Mouse (Mus musculus) CD4-positive, CD25-positive, alpha-beta regulatory T cell, adult 4 months (primary cell): ENCODE results near the gene Poglut1. TPM values are rescaled to one million over a fixed set of nuclear protein-coding genes. Genes with fewer than 3 reads are reported as not detected.
"Not testable (repeated sequence)": the region's sequence is repeated elsewhere in the genome, so short reads cannot be mapped to it uniquely, and the experiment has no call there.

ENCODE experiments used
- ATAC-seq: one replicate; pipeline ENCODE4 v1.8.0; 2017
- polyA plus RNA-seq, 2 experiments: library from polyadenylated mRNA; unstranded; fragments of 100-300 nt; shearing (Covaris generic); gene quantifications; one replicate each; pipeline ENCODE4 v1.2.1; 2017

Gene Poglut1
- polyA plus RNA-seq, 2 experiments from 2014 or later: 32.1 to 38.5 TPM

DNA sequence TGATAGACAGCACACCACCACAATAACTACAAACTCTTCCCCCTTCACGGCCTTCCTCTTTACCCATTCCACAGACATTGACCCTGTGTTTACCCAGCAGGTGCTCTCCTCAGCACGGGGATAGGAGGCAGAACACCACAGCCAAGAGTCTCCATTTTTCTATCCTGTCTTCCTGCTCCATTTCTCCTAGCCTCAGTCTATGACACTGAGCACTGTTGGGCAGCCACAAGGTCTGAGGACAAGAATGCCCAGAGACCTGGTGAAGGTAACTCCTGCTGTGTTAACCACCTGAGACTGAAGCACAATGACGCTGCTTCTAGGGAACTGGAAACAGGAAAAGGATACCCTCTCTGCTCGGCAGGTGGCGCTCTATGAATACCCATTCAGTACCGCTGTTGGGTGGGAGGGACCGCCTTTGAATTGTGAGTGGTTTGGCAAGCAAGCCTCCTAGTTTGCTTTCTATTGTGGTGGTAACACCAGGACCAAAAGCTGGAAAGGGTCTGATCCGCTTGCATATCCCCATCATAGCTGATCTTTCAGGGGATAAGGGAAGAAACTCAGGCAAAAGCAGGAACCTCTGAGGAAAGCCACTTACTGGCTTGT, 13.4 kb downstream of the Poglut1 start:
- ATAC-seq: peak; percentile 95

DNA sequence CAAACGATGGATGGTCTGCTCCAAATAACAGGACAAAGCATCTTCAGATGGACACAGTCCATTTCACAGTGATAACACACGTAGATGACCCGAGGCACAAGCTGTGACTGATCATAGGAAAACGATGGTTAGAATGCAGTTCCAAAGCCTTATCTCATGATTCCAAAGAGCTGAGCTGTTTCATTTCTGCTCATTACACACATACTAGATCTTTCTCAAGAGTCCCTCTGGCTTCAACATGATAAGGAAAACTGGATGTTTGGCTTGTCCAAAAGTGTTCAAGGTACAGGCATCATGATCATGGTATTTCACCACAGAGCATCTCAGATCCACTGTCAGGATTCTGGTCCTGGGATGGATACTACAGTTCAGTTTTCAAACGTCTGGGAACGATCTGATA, 23.8 kb downstream of the Poglut1 start:
- no peak for ATAC-seq

DNA sequence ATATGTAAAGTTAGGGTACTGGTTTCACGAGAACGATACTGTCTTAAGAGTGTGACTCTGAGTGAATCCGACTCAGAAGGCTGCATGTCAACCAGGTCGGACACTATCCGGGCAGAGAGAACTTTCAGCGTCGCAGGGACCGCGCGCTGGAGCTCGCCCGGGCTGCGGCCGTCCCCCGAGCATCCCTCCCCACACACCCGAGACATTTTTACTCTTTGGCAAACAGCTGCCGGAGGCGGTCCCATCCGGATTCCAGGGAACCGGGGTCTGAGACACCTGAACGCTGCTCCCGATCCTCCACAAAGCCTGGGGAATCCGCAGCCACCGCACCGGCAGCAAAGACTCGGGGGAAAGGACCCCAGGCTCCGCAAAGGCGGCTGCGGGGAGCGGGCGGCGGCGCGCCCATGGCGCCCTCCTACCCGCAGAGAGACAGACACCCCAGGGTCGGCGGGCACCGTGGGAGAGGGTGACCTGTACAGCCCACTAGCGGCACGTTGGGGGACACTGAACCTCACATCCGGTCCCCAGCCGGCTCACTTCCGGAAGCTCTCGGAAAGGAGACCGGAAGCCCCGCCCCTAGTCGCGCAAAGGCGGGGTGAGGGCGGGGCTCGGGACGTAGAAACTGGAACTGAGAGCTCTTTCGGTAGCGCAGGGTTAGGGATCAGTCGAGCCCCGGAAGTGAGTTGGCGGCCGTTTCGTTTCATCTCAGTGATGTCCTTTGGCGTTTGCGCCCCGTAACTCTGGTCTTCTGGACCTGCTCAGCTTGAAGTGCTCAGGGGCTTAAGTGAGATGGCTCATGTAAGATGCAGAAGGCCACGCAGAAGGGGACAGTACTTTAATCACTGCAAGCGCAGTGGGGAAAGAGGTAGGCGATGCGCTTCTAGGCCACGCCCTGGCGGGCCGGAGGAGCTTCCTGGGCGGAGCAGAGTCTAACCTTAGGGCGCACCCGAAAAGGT, 27.7 kb downstream of the Poglut1 start, which contains the start of gene Timmdc1:
Gene Timmdc1 (minus strand): TSS at position 535 of the 956 bp plus-strand sequence.
- ATAC-seq: peak; percentile 97

DNA sequence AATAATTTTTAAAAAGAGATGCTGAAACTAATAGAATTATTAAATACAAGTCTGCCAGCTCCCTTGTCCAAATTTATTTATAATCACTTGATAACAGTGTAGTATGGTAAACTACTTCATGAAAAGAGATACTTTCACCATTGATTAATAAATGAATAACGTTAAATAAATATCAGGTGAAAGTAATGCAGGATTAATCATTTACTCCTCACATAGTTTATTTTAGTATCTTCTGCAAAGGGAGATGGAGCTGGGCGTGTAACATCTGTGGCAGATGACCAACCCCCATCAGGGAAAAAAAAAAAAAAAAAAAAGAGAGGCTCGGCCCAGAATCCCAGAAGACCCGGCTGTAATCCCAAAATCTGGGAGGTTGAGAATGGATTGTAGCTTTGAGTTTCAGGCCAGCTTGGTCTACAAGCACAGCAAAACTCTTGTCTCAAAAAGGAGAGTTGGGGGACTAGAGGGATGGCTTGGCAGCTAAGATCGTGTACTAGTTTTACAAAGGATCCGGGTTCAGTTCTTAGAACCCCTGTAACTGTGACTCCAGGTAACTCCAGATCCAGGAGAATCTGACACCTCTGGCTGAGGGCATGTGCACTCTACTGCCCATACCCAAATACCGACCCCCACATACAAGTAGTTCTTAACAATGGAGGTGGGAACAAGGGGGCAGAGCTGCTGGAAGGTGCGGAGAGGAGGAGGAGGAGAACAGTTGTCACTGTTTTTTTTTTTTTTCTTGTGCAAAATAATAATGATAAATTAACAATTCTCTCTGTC, 28.7 kb downstream of the Poglut1 start:
- ATAC-seq: no peak

DNA sequence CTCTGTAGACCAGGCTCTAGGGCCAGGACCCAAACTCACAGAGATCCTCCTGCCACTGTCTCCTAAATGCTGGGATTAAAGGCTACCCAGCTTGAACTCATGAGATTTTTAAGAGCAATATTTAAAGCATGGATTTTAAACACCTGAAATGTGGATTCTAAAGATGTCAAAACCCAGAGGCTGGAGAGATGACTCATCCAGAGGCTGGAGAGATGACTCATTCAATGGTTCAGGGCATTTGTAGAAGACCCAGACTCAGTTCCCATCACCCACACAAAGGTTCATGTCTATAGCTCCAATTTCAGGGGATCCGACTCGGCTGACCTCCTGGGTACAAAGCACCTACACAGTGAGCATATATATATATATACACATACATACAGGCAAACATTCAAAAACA, 30.9 kb downstream of the Poglut1 start:
- no peak for ATAC-seq

DNA sequence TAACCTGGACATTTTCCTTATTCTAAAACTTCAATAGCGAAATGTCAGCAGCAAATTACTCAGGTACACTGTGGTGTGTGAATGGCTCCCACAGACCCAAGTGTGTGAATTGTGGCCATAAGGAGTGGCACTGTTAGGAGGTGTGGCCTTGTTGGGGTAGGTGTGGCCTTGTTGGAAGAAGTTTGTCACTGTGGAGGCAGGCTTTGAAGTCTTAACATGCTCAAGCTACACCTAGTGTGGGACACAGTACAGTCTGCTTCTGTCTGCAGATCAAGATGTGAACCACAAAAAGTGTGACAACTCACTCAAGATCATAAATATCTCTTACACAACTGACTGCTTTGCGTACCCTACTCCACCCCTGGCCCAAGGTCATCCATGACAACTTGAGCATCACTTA, 39.2 kb downstream of the Poglut1 start:
- ATAC-seq: no peak

DNA sequence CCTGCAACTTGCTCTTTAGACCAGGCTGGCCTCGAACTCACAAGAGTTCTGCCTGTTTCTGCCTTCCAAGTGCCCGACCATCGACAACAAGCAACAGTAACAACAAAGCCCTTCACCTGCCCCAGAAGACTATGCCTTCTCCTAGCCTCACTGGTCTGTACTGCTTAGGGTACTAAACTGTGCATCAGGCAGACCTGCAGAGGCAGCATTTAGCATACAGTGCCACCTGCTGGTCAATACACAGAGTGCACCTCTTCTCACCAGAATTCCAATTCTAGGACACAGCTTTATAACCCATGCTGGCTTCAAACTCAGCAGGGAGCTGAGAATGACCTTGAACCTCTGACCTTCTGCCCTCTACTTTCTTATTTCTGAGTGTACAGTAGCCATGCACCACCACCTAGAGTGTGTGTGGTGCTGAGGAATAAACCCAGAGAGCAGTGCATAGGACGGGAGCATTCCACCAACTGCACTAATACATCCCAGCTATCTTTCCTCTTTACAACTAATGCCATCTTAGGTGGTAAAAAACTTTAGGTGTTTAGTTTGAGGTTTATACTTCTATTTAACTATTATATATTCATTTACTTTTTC, 43.9 kb downstream of the Poglut1 start:
- peak; percentile 93 for ATAC-seq

DNA sequence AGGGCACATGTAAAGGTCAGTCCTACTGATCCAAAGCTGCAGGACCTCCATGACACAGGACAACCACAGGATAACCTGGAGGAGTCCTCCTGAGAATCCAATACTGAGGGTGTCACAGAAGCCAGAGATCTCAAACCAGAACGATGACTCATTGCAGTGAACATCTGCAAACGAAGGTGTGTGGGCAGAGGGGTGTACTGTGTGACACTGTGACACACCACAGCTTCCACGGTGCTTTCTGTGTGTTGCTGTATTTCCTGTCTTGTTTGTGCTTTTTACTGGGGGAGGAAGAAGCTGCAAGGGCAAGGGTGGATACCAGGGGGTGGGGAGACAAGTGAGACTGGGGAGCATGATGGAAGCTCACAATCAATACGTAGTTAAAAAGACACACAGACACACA, 46.5 kb downstream of the Poglut1 start:
- peak; percentile 73 for ATAC-seq

DNA sequence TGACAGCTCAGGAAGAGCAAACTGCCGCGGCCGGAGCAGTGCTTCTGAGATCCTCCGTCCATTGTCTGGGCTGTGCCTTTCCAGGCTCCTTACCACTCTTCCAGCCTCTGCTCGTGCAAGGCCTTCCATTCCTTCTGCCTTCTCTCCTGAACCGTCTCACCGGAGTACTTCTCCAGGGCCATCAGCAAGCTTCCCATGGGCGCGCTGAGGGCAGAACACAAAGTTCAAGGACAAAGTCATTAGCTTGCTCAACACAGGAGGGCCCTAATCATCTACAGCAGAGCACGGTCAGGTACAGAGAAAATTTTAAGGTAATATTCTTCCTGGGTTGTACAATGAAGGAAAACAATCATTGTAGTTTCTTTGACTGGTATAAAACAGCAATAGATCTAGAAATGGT, 47.6 kb downstream of the Poglut1 start:
- ATAC-seq: no peak

DNA sequence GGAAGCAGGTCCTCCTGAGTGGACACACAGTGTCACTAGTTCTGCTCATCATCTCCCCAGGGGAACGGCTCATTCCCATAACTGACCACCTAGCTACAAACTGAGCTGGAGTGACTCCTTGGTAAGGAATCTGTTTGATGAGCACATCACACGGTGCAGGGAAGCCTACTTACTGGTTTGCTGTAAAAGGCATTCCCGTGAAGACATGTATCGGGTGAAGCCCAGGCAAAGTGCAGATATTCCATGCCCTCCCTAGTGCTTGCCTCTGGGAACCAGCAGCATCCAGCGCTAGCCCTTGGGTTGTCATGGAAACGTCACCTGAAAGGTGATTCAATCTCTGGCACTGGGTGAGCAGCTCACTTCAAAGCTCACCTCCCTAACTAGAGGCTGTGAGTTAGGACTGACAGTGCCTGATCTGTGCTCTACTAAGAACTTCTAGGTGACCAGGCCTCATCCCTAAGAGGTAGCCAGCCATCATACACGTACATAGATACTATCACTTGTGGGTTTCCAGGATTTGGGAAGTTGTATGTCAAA, 53.4 kb downstream of the Poglut1 start:
- no peak for ATAC-seq

DNA sequence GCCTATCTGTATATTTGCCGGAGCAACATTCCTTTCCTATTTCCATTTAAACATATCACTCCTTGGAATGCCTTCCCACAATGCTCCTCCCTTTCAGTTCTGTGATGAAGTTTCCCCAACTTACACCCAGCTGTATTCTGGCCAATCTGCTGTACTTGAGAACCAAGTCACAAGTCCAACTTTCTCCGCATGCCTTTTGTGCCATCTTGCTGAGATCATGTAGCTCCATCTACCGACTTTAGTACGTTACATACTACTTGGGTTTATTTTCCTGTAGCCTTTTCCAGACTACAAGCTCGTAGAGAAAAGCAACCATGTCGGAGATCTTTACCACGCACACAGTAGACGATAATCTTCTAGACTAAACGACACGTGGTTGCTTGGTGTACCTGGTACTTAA, 56.2 kb downstream of the Poglut1 start:
- no peak for ATAC-seq

DNA sequence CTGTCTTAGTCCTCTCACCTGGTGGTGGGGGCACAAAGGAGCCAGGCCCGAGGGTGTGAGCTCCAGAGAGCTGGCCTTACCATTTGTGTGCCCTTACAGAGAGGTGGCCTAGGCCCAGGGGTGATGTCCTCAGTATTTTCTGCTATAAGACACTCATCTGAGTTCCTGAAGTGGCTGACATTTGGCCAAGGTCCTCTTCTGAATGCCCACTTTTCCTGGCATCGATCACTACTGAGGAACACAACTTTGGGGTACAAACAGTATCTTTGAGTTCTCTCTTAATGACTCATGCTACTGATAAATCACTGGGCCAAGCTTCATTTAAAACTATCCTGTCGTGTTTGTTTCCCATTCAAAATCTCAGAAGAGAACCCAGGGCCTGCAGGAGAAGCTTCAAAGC, 57.5 kb downstream of the Poglut1 start:
- no peak for ATAC-seq

DNA sequence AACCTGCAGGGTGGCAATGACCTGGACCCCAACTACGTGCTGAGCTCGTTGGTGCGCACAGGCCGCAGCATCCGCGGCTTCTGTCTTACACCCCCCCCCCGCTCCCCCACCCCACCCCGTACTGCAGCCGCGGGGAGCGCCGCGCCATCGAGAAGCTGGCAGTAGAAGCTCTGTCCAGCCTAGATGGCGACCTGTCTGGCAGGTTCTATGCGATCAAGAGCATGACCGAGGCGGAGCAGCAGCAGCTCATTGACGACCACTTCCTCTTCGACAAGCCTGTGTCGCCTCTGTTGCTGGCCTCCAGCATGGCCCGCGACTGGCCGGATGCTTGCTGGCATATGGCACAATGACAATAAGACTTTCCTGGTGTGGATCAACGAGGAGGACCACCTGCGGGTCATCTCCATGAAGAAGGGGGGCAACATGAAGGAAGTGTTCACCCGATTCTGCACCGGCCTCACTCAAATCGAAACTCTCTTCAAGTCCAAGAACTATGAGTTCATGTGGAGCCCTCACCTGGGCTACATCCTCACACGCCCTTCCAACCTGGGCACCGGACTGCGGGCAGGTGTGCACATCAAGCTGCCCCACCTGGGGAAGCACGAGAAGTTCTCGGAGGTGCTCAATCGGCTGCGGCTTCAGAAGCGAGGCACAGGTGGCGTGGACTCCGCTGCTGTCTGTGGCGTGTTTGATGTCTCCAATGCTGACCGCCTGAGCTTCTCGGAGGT, 66.3 kb downstream of the Poglut1 start:
- peak; percentile 57 for ATAC-seq

DNA sequence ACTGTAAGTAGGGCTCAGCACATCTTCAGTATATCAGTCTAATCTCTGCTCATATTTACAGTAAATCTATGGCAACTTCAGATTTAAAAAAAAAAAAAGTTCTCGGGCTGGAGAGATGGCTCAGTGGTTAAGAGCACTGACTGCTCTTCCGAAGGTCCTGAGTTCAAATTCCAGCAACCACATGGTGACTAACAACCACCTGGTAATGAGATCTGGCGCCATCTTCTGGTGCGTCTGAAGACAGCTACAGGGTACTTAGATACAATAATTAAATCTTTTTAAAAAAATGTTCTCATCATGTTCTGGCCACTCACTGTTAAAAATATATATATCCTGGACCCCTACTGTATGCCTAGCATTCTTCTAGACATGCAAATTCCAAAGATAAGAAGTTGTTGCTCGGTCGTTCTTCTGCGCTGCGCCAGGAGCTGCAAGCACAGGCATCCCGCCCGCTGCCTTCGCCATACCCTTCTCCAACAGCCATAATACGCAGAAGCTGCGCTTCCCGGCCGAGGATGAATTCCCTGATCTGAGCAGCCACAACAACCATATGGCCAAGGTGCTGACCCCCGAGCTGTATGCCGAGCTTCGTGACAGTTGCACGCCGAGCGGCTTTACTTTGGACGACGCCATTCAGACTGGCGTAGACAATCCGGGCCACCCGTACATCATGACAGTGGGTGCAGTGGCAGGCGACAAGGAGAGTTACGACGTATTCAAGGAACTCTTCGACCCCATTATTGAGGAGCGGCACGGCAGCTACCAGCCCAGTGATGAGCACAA, 67.1 kb downstream of the Poglut1 start:
- peak; percentile 61 for ATAC-seq

DNA sequence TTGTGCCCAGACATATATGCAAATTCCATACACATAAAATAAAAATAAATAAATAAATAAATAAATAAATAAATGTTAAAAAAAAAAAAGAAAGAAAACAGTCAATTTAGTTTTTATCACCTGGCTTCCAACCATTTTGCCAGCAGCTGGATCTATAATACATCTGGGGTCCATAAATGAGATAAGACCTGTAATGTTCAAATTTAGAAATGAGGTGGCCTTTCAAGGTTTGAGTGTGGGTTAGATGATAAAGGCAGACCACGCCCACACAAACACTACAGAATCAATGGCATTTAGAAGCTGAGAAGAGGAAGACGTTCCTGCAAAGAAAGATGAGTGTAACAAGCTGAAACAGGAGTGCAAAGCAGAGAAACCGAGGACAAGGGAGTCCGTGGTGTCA, 68.7 kb downstream of the Poglut1 start:
- ATAC-seq: no peak

DNA sequence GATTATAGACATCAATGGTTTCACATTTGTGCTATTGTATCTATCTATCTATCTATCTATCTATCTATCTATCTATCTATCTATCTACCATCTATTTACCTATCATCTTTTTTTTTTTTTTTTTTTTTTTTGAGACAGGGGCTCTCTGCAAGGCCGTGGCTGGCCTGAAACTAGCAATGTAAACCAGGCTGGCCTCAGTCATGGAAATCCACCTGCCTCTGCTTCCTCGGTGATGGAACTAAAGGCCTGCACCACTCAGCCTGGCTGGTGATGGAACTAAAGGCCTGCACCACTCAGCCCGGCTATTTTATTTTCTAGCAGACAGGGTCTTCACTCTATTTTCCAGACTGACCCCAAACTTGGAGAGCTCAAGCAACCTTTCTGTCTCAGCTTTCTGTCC, 71.8 kb downstream of the Poglut1 start:
- ATAC-seq: no peak

DNA sequence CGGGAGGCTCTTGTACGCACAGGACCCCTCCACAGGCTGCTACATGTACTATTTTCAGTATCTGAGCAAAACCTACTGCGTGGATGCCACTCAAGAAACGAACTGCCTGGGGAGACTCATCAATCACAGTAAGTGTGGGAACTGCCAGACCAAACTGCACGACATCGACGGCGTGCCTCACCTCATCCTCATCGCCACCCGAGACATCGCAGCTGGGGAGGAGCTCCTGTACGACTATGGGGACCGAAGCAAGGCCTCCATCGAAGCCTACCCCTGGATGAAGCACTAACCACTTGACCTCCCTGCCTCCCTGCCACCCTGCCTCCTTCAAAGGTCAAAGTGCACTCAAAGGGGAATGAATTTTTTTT, 72.8 kb downstream of the Poglut1 start:
- ATAC-seq: not testable (repeated sequence)

DNA sequence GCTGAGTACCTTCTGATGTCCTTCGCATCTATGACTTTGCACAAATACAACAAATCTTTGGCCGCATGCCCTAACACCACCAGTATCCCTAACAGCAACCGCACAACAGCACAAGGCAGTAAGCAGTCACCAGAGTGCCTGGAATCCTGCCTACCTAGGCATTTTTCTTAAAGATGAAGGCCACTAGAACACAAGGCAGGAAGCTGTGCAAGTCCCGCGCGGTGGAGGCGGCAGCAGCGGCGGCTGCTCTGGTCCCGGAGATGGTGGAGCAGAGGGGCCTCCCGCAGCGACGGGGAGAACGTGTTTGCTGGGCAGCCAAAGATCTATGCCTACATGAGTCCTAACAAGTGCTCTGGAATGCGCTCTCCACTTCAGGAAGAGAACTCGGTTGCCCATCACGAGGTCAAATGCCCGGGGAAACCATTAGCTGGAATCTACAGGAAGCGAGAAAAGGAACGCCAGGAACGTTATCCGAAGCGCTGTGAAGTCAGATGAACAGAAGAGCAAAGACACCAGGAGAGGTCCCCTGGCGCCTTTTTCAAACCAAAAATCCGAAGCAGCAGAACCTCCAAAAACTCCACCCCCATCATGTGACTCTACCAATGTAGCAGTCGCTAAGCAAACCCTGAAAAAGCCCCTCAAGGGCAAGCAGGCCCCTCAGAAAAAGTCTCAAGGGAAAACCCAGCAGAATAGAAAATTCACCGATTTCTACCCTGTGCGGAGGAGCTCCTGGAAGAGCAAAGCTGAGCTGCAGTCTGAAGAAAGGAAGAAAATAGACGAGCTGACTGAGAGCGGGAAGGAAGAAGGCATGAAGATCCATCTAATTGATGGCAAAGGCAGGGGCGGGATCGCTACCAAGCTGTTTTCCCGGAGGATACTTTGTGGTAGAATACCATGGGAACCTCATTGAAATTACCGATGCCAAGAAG, 73.5 kb downstream of the Poglut1 start:
- peak; percentile 83 for ATAC-seq

DNA sequence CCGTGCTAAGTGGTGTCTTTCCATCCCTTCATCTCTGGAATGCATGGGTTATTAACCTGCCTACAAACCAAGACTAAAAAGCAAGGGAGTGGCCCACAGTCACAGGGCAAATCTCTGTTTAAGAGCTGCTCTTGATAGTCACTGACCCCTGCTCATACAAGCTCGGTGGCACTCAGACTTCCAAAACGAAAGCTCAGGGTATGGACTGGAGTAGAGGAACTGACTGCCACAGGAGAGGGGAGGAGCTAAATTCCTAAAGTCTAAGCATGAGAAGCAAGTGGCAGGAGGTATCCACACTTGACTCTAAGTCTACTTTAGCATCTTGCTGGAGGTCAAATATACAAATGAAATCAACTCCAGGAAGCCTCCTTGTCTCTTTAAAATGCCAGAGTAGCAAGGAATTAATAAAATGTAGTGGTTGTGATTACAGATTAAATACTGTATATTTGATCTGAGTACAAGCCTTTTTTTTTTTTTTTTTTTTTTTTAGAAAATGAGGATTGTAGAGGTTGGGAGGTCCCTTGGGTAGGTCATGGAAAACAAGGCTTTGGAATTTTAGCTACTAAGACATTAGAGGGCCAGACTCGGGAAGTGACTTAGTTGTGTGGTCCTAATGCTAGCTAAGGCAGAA, 74.3 kb downstream of the Poglut1 start:
- ATAC-seq: no peak
